Mouse (Mus musculus) kidney, postnatal 0 days (tissue): ENCODE results near the gene Otulin. TPM values are rescaled to one million over a fixed set of nuclear protein-coding genes. Genes with fewer than 3 reads are reported as not detected.

Experiments
- ATAC-seq: fragments of 200-750 bp; cut with Nextera tagmentation; replicated peaks from 2 replicates; pipeline ENCODE4 v1.8.0; 2017; ENCODE audit warnings: low read depth, moderate number of reproducible peaks, moderate TSS enrichment, moderate library complexity; ENCODE audit not compliant: low FRiP score
- DNase-seq: peaks from one replicate; pipeline ENCODE4 v3.0.0-alpha.2; 2016; ENCODE audit warnings: low spot score
- H3K27ac ChIP-seq: fragments of 300-500 bp; sonication (generic); 2 replicates; pipeline ENCODE4 v1.5.1; 2014; ENCODE audit warnings: mild to moderate bottlenecking
- H3K27me3 ChIP-seq: fragments of 300-500 bp; sonication (generic); 2 replicates; pipeline ENCODE4 v1.6.1; 2014; ENCODE audit warnings: low read length, mixed read lengths; ENCODE audit not compliant: insufficient read depth
- H3K36me3 ChIP-seq: fragments of 300-500 bp; sonication (generic); 2 replicates; pipeline ENCODE4 v1.6.1; 2014; ENCODE audit warnings: low read length, mixed read lengths; ENCODE audit not compliant: insufficient read depth
- H3K4me1 ChIP-seq: fragments of 300-500 bp; sonication (generic); replicated peaks from 2 replicates; pipeline ENCODE4 v1.6.1; 2014; ENCODE audit warnings: antibody characterized with exemption, low read length, mixed read lengths; ENCODE audit not compliant: insufficient read depth
- H3K4me2 ChIP-seq: fragments of 300-500 bp; sonication (generic); 2 replicates; pipeline ENCODE4 v1.6.1; 2014; ENCODE audit warnings: mild to moderate bottlenecking, low read length, moderate library complexity, mixed read lengths
- H3K4me3 ChIP-seq: fragments of 300-500 bp; sonication (generic); replicated peaks from 2 replicates; pipeline ENCODE4 v1.5.1; 2014; ENCODE audit warnings: low read depth, low read length
- H3K9ac ChIP-seq: fragments of 300-500 bp; sonication (generic); 2 replicates; pipeline ENCODE4 v1.6.1; 2014; ENCODE audit warnings: low read depth, low read length
- H3K9me3 ChIP-seq: fragments of 300-500 bp; sonication (generic); replicated peaks from 2 replicates; pipeline ENCODE4 v1.6.1; 2016; ENCODE audit warnings: low read length, inconsistent platforms, mixed read lengths
- CTCF ChIP-seq: IDR thresholded peaks from 2 replicates; pipeline ENCODE4 v1.5.1; 2016; ENCODE audit warnings: antibody characterized with exemption, low read depth, mild to moderate bottlenecking, moderate library complexity
- WGBS: fragments of 180-500 bp; shearing (Covaris S2); extraction: QIAGEN DNeasy Blood & Tissue Kit; methylation state at CpG from one replicate; pipeline ENCODE4 v1.1.7; 2014; 5-methylcytosine and 5-hydroxymethylcytosine counted together
- polyA plus RNA-seq: library from polyadenylated mRNA; unstranded; fragments of >200 nt; fragmentation: Nextera tagmentation; extraction: Ambion mirVana; gene quantifications from 2 replicates; pipeline ENCODE4 v1.2.1, GENCODE M21; 2015

Otulin gene
- polyA plus RNA-seq, 1 experiment from 2014 or later: 41.1 TPM

DNA sequence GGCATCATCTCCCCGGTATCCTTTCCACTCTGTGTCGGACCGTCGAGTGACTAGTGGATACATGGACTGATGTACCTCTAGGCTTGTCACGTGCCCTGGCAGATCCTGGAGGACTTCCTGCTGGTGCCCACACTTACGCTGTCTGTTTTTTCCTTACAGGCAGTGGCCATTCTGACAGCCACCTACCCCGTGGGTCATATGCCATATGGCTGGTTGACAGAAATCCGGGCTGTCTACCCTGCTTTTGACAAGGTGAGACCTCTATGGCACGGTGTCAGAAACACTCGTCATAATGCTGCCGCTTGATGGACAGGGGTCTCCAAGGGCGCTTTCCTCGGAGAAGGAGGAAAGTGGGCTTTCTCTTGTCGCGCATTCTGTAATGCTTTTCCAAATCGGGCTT, 63.1 kb downstream of the Otulin start:
- no peak overlapping the region for H3K9ac ChIP-seq
- no peaks in the 10 kb centered on the region for H3K9me3 ChIP-seq
- H3K27ac ChIP-seq: no peak overlapping the region
- no peaks in the 10 kb centered on the region for H3K4me1 ChIP-seq
- no peak overlapping the region for H3K4me3 ChIP-seq
- no peak overlapping the region for H3K4me2 ChIP-seq
- 0 out of 2 replicates have a peak, but pooled peaks cover 3% of the 10 kb centered on the region for H3K36me3 ChIP-seq
- 87% methylated on average over 16 of the region's 16 CpGs for WGBS
- no peak for TF ChIP-seq CTCF
- DNase-seq: no peak
- no peak for ATAC-seq
- H3K27me3 ChIP-seq: no peaks in the 10 kb centered on the region

DNA sequence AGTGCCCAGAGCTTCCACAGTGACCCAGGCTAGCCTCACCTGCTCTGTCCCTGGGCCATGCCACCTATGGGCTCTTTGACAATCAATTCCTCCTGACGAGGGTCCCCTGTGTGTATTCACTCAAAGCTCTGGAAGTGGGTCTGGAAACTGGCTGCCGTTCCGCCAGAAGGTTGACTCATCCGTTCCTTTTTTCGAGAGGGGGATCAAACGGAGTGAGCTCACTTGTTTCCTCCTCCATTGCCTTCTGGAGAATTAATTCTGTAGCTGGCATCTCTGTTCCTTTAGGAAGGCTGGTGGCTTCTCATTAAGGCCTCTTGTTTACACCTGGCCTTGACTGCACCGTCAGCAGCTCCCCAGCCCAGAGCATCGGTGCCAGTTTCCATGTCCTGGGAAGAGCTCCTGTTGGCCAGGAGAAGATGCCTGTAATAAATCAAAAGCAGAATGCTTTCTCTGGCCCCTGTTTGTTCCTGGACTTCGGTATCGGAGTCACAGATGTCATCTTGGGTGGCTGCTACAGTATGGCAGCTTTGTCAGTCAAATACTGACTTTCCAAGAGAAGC, 64.8 kb downstream of the Otulin start:
- Histone ChIP-seq H3K4me3 (no peak overlapping the region), H3K27me3 (no peaks in the 10 kb centered on the region), H3K4me2 (no peak overlapping the region), H3K9ac (no peak overlapping the region), H3K27ac (no peak overlapping the region), H3K9me3 (no peaks in the 10 kb centered on the region), H3K36me3 (0 out of 2 replicates have a peak, but pooled peaks cover 3% of the 10 kb centered on the region), H3K4me1 (no peaks in the 10 kb centered on the region)
- no peak for TF ChIP-seq CTCF
- DNase-seq (no peak), ATAC-seq (no peak)
- WGBS: 84% methylated on average over 10 of the region's 10 CpGs

DNA sequence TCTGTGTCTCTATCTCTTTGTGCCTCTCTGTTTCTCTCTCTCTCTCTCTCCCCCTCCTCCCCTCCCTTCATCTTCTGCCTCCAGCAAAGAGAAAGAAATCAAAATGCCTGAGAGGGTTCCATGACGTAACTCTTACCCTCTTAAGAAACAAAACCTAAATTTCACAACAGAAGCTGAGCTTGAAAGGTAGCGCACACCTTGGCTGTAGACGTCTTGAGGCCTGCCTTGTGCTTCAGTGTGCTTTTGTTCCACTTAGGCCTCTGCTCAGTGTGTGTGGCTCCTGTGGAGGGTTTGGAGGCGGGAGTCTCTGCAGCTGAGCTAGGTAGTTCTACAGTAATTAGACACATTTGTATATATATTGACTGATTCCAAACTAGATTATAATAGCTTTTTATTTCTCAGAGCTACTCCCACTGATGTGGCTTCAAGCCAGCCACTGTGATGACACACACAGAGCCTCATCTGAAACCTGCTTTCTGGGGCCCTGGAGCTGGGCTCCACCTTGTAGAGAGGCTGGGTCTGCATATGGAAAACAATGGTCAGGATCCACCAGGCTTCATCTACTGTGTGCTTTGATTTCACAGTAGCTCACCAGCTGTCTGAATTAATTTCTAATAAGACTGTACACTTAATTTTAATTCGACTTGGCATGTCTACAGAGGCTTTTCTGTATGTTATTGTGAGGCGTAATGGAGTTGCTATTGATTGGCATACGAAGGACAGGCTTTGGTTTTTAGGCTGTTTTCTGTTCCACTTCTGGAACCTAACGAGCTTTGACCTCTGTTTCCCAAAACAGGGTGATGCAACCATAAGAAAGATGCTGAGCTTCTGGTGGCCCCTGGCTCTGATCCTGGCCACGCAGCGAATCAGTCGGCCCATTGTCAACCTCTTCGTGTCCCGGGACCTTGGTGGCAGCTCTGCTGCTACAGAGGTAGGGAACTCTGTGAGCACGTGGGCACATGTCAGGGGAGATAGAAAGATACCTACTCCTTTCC, 66.1 kb downstream of the Otulin start:
- ATAC-seq: no peak
- Histone ChIP-seq H3K4me1 (no peaks in the 10 kb centered on the region), H3K27me3 (no peaks in the 10 kb centered on the region), H3K27ac (no peak overlapping the region), H3K36me3 (0 out of 2 replicates have a peak, but pooled peaks cover 3% of the 10 kb centered on the region), H3K9ac (no peak overlapping the region), H3K4me3 (no peak overlapping the region), H3K4me2 (no peak overlapping the region), H3K9me3 (no peaks in the 10 kb centered on the region)
- no peak for TF ChIP-seq CTCF
- DNase-seq: no peak
- 90% methylated on average over 14 of the region's 14 CpGs for WGBS

DNA sequence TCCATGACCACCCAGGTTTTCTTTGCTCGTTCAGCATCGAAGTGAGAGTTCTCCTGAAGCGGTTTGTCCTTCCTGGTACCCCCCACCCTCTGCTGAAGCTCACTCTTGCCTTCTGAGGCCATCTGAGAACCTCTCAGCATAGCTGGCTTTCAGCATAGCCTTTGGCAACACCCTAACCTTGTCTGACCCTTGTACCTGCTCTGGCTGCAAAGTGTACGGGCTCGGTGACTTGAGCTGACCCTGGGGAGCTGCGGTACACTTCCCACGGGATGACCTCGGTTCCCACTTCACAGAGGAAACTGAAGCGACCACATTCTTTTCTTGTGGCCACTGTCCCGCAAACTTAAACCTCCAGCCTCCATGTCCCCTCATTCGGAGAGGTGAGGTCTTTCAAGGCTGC, 70.2 kb downstream of the Otulin start:
- Histone ChIP-seq H3K36me3 (0 out of 2 replicates have a peak, but pooled peaks cover 3% of the 10 kb centered on the region), H3K9ac (no peak overlapping the region), H3K4me1 (no peaks in the 10 kb centered on the region), H3K9me3 (no peaks in the 10 kb centered on the region), H3K27me3 (no peaks in the 10 kb centered on the region), H3K4me2 (no peak overlapping the region), H3K27ac (no peak overlapping the region), H3K4me3 (no peak overlapping the region)
- 67% methylated on average over 11 of the region's 11 CpGs for WGBS
- TF ChIP-seq CTCF: no peak
- no peak for ATAC-seq
- no peak for DNase-seq

DNA sequence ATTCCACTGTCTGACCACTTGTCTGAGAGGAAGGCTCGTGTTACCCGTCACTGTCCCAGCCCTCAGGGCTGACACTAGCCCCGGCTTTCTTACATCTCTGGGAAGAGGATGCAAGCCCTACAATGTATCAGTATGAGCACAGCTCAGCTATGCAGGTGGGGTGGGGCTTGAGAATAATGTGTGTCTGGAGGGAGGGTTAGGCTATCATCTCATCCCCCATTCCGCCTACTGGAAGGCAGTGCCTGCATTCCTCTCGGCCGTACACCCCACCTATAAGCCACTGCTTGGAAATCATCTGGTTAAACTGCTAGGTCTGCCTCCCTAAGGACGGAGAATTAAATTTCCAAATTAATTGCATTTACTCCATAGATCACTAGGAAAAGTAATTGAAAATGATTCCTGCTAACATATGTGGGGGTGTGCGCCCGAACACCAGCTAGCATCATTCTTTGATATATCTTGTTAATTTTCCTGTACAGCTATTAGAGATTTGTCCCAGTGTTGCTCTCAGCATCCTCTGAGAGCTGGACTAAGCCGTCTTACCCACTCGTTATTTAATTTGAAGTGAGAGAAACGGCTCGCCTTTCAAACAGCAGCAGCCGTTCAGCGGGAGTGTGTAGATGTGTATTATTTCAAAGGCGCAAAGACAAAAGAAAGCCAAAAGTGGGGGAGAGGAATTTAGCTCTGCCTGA, 71.9 kb downstream of the Otulin start:
- Histone ChIP-seq H3K4me1 (no peaks in the 10 kb centered on the region), H3K4me2 (no peak overlapping the region), H3K4me3 (no peak overlapping the region), H3K9ac (no peak overlapping the region), H3K36me3 (no peaks in the 10 kb centered on the region), H3K9me3 (no peaks in the 10 kb centered on the region), H3K27ac (no peak overlapping the region), H3K27me3 (no peaks in the 10 kb centered on the region)
- ATAC-seq (no peak; the same call in 1 of the 2 replicates), DNase-seq (peak; percentile 20)
- no peak for TF ChIP-seq CTCF
- 43% methylated on average over 16 of the region's 16 CpGs for WGBS

DNA sequence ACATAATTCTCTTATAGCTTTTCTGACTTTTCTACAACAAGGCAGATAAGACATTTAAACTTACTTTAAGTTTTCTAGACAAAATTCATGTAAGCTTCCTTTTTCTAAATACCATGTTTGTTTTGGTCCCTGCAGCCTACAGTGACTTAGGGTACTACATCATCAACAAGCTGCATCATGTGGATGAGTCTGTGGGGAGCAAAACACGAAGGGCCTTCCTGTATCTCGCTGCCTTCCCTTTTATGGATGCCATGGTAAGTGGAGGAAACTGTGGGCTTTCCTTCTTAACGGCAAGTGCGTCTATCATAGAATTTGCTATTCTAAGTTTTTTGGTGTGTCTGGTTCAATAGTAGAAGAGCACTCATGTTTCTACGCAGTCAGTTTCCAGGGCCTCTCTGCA, 76.9 kb downstream of the Otulin start:
- Histone ChIP-seq H3K27ac (no peak overlapping the region), H3K9me3 (no peaks in the 10 kb centered on the region), H3K4me2 (no peak overlapping the region), H3K4me1 (no peaks in the 10 kb centered on the region), H3K36me3 (no peaks in the 10 kb centered on the region), H3K4me3 (no peak overlapping the region), H3K27me3 (no peaks in the 10 kb centered on the region), H3K9ac (no peak overlapping the region)
- WGBS: 81% methylated on average over 5 of the region's 5 CpGs
- ATAC-seq: no peak
- DNase-seq: no peak
- TF ChIP-seq CTCF: no peak
